Mouse (Mus musculus) kidney, postnatal 4 days (tissue): ENCODE measurements around the gene Hnf4a.

ENCODE experiments used
- DNase-seq, 2 experiments: peaks; one replicate each; pipeline ENCODE4 v3.0.0; 2021; ENCODE audit warnings: mixed read lengths in 2 of 2

The Hnf4a gene

GRCm38 (mm10) chr2:163491351-163491750 is 15.3 kb upstream of the Hnf4a start:
- peak; percentile 10 to 31 for DNase-seq

- no peak for DNase-seq
These were observed 14.6 kb upstream of the Hnf4a start, which contains the start of gene R3hdml for GRCm38 (mm10) chr2:163492018-163492417. Gene R3hdml (plus strand): TSS chr2:163492318.

- no peak for DNase-seq
These were observed 13.6 kb upstream of the Hnf4a start for GRCm38 (mm10) chr2:163493031-163493430.

- no peak for DNase-seq
These were observed 12.6 kb upstream of the Hnf4a start for GRCm38 (mm10) chr2:163493976-163494375.

GRCm38 (mm10) chr2:163494456-163494855 is 12.2 kb upstream of the Hnf4a start:
- DNase-seq = no peak

- DNase-seq = peak in 1 of 2 experiments; percentile 27
These were observed 4.4 kb upstream of the Hnf4a start for GRCm38 (mm10) chr2:163502219-163502618.

GRCm38 (mm10) chr2:163503191-163503590 is 3.4 kb upstream of the Hnf4a start:
- no peak for DNase-seq

GRCm38 (mm10) chr2:163525761-163526243 is 19.2 kb downstream of the Hnf4a start:
- DNase-seq = no peak

GRCm38 (mm10) chr2:163527497-163527896 is 20.9 kb downstream of the Hnf4a start:
- no peak for DNase-seq

- no peak for DNase-seq
These were observed 23.8 kb downstream of the Hnf4a start for GRCm38 (mm10) chr2:163530418-163530817.

- DNase-seq = peak; percentile 90
These were observed 25.3 kb downstream of the Hnf4a start for GRCm38 (mm10) chr2:163531917-163532316.

GRCm38 (mm10) chr2:163533226-163533625 is 26.6 kb downstream of the Hnf4a start:
- DNase-seq = no peak

- DNase-seq = peak; percentile 95 to 96
These were observed 28.4 kb downstream of the Hnf4a start for GRCm38 (mm10) chr2:163534958-163535524.

GRCm38 (mm10) chr2:163537443-163537842 is 30.8 kb downstream of the Hnf4a start:
- DNase-seq = no peak

- DNase-seq = no peak
These were observed 31.8 kb downstream of the Hnf4a start for GRCm38 (mm10) chr2:163538410-163538809.

GRCm38 (mm10) chr2:163539321-163540040 is 32.9 kb downstream of the Hnf4a start:
- no peak for DNase-seq

- DNase-seq = peak; percentile 58 to 73
These were observed 33.9 kb downstream of the Hnf4a start for GRCm38 (mm10) chr2:163540231-163541117.

GRCm38 (mm10) chr2:163541568-163542182 is 35.1 kb downstream of the Hnf4a start:
- peak; percentile 42 to 48 for DNase-seq

- no peak for DNase-seq
These were observed 36.1 kb downstream of the Hnf4a start for GRCm38 (mm10) chr2:163542674-163543073.

- DNase-seq = peak; percentile 60 to 75
These were observed 40.2 kb downstream of the Hnf4a start for GRCm38 (mm10) chr2:163546623-163547318.

GRCm38 (mm10) chr2:163548822-163549221 is 42.2 kb downstream of the Hnf4a start:
- no peak for DNase-seq

- peak; percentile 63 to 75 for DNase-seq
These were observed 43.2 kb downstream of the Hnf4a start for GRCm38 (mm10) chr2:163549786-163550185.
